Mouse (Mus musculus) forebrain, embryonic 12.5 days (tissue): ENCODE data around the gene Atrnl1. TPM values are rescaled to one million over a fixed set of nuclear protein-coding genes. Genes with fewer than 3 reads are reported as not detected.

ENCODE experiments used
- ATAC-seq: fragments of 200-750 bp; cut with Nextera tagmentation; 2 replicates; pipeline ENCODE4 v1.8.0; 2017; ENCODE audit warnings: moderate TSS enrichment; ENCODE audit not compliant: low FRiP score
- H3K27ac ChIP-seq: fragments of 300-500 bp; sonication (generic); 2 replicates; pipeline ENCODE4 v1.5.1; 2016; ENCODE audit warnings: mild to moderate bottlenecking
- H3K27me3 ChIP-seq: fragments of 300-500 bp; sonication (generic); 2 replicates; pipeline ENCODE4 v1.6.1; 2016; ENCODE audit warnings: mild to moderate bottlenecking
- H3K36me3 ChIP-seq: fragments of 300-500 bp; sonication (generic); replicated peaks from 2 replicates; pipeline ENCODE4 v1.6.1; 2016; ENCODE audit warnings: mild to moderate bottlenecking
- H3K4me1 ChIP-seq: fragments of 300-500 bp; sonication (generic); 2 replicates; pipeline ENCODE4 v1.6.1; 2016
- H3K4me2 ChIP-seq: fragments of 300-500 bp; sonication (generic); 2 replicates; pipeline ENCODE4 v1.6.1; 2016; ENCODE audit warnings: mild to moderate bottlenecking, moderate library complexity
- H3K4me3 ChIP-seq: fragments of 300-500 bp; sonication (generic); replicated peaks from 2 replicates; pipeline ENCODE4 v1.5.1; 2016; ENCODE audit warnings: mild to moderate bottlenecking
- H3K9ac ChIP-seq: fragments of 300-500 bp; sonication (generic); 2 replicates; pipeline ENCODE4 v1.6.1; 2016; ENCODE audit warnings: mild to moderate bottlenecking
- H3K9me3 ChIP-seq: fragments of 300-500 bp; sonication (generic); 2 replicates; pipeline ENCODE4 v1.6.1; 2016
- WGBS: fragments of 180-500 bp; shearing (Covaris S2); methylation state at CpG from one replicate; pipeline ENCODE4 v1.1.7; 2016; 5-methylcytosine and 5-hydroxymethylcytosine counted together
- polyA plus RNA-seq: library from polyadenylated mRNA; unstranded; fragments of >200 nt; fragmentation: Nextera tagmentation; extraction: Ambion mirVana; gene quantifications from 2 replicates; pipeline ENCODE4 v1.2.1, GENCODE M21; 2016

The Atrnl1 gene
- polyA plus RNA-seq, 1 experiment from 2014 or later: 7.8 TPM

DNA sequence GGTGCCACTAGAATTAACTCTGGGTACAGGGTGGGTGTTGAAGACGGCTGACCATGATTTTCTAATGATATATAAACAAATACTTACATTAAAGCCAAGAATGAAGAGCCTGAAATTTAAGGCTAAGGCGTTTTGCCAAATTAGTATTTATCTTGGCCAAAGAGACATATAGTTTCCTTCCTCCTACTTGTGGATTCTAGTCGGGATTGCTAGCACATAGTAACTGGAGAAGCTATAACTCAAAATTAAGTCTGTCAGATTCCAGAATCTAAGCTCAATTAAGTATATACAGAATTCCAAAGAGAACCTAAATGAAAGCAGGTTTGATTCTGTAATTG lies 192.6 kb downstream of the Atrnl1 start:
- no peak overlapping the region for H3K27ac ChIP-seq

DNA sequence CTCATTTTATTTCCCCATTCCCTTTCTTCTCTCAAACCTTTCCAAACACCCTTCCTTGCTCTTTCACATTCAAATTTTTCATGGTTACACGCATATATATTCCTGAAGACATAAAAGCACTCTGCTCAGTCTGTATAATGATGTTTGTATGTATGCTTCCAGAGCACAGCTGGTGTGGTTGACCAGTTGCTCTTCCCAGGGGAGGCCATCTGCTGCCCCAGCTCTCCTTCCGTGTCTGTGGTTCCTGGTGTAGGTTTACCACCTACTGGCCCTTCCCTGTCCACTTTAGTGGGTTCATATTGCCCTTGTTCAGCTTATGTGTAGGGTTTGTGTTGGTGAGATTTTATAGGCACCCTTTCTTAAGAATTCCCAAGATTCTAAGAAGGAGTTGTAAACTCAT lies 197.5 kb downstream of the Atrnl1 start:
- Histone ChIP-seq H3K27me3 (no peaks in the 10 kb centered on the region), H3K4me1 (no peaks in the 10 kb centered on the region), H3K9me3 (no peaks in the 10 kb centered on the region), H3K9ac (no peak overlapping the region), H3K4me2 (no peak overlapping the region), H3K27ac (no peak overlapping the region), H3K4me3 (no peak overlapping the region), H3K36me3 (no peaks in the 10 kb centered on the region)
- no peak for ATAC-seq
- 75% methylated on average over 2 of the region's 2 CpGs for WGBS

More for the DNA sequence above, 192.6 kb downstream of the Atrnl1 start:
- H3K9ac ChIP-seq: no peak overlapping the region
- WGBS: 90% methylated on average over 3 of the region's 3 CpGs
- H3K27me3 ChIP-seq: no peaks in the 10 kb centered on the region
- H3K36me3 ChIP-seq: no peaks in the 10 kb centered on the region
- no peak overlapping the region for H3K4me2 ChIP-seq
- no peaks in the 10 kb centered on the region for H3K9me3 ChIP-seq
- H3K4me1 ChIP-seq: no peaks in the 10 kb centered on the region
- no peak overlapping the region for H3K4me3 ChIP-seq
- ATAC-seq: no peak

DNA sequence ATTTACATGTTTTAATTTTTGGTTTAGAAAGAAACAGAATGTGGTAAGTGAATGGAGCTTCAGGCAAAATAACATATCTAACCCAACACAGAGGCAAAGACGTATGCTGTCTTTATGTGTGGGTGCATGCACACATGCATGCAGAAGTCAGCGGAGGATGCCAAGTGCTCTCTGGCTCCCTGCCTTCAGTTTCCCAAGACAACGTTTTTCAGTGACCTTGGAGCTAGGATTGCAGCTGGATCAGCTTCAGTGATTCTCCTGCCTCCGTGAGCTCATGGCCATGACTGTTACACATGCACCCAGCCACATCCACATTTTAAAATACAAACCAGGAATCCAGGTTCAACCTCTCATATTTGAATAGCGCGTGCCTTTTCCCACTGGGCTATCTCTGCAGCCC lies 203.5 kb downstream of the Atrnl1 start:
- no peak overlapping the region for H3K27ac ChIP-seq
- 92% methylated on average over 6 of the region's 6 CpGs for WGBS

DNA sequence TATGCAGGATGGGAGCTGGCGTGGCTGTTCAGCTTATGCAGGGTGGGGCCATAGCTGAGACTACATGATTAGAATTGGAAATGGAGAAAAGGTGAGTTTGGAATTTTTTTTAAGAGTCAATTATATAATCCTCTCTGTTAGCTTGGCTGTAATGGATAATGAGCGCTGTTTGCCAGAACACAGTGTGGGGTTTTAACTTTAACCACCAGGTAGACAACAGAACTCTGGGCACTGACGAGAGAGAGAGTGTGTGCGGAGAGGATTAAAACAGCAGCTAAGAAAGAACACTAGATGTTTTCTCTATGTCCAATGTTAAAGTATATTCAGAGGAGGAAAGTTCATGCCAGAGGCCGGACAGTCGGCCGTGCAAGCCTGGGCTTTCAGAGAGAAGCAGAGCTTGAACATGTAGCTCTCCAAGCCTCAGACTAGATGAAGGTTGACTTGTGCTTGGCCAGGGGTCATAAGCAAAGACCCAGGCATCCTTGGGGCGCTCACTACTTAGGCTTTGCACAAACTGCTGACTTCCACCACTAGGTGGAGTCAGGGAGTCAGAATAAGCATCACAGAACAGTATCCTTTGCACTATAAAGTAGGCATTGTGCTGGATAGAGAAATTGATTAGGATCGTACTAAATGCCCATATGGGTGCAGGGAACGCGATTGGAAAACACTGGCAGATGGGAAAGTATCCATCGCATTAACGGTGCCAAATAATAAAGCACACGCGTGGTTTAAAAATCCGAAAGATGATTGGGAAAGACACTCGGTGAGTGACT lies 205.6 kb downstream of the Atrnl1 start:
- H3K9ac ChIP-seq: no peak overlapping the region
- no peaks in the 10 kb centered on the region for H3K9me3 ChIP-seq
- H3K27ac ChIP-seq: no peak overlapping the region
- WGBS: 82% methylated on average over 17 of the region's 17 CpGs
- H3K27me3 ChIP-seq: no peaks in the 10 kb centered on the region
- H3K36me3 ChIP-seq: peaks cover 3% of the 10 kb centered on the region; the same call in 1 of the 2 replicates
- H3K4me1 ChIP-seq: no peaks in the 10 kb centered on the region
- no peak overlapping the region for H3K4me3 ChIP-seq
- no peak overlapping the region for H3K4me2 ChIP-seq
- ATAC-seq: 0 out of 2 replicates have a peak, but pooled peaks have one; percentile 51

More for the DNA sequence above, 203.5 kb downstream of the Atrnl1 start:
- Histone ChIP-seq H3K9me3 (no peaks in the 10 kb centered on the region), H3K9ac (no peak overlapping the region), H3K4me1 (no peaks in the 10 kb centered on the region), H3K27me3 (no peaks in the 10 kb centered on the region), H3K4me3 (no peak overlapping the region), H3K36me3 (no peaks in the 10 kb centered on the region; the same call in 1 of the 2 replicates), H3K4me2 (no peak overlapping the region)
- no peak for ATAC-seq

DNA sequence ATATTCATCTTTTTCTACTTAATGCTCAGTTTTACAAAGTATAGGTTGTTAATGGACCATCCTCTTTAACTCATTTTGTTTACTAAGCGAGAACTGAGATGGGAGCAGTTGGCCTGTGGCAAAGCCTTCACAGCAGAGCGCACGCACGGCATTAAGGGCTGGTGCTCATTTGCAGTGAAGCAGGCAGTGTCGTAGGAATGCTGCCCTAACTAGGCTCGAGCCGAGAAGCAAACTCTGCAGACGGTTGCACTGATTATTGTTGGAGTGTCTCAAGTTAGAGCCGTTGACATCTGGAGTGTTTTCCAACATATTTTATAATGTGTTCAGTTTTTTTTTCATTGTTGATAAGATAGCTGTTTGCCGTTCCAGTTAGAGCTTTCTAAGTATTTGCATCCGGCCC lies 206.9 kb downstream of the Atrnl1 start:
- Histone ChIP-seq H3K36me3 (peaks cover 3% of the 10 kb centered on the region; the same call in 1 of the 2 replicates), H3K4me3 (no peak overlapping the region), H3K4me1 (no peaks in the 10 kb centered on the region), H3K9me3 (no peaks in the 10 kb centered on the region), H3K9ac (no peak overlapping the region), H3K27ac (no peak overlapping the region), H3K4me2 (no peak overlapping the region), H3K27me3 (no peaks in the 10 kb centered on the region)
- no peak for ATAC-seq
- 59% methylated on average over 11 of the region's 11 CpGs for WGBS

DNA sequence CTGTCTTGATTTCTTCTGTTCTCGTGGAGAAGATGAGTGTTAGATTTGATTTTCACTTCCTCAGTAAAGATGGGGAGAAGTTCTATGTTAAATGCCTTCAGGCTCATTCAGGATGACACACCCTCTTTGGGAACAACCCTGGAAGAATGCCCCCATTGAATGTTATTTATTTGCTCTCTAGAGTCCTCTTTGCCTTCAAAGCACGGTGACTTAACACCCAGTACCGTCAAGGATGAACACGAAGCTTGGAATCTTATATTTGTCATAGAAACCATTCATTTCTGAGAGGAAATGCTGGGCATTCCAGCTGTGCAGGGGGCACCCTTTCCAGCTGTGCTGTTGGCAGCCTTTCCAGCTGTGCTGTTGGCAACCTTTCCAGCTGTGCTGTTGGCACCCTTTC lies 212.6 kb downstream of the Atrnl1 start:
- no peaks in the 10 kb centered on the region for H3K9me3 ChIP-seq
- no peak overlapping the region for H3K4me2 ChIP-seq
- no peak overlapping the region for H3K27ac ChIP-seq
- WGBS: 92% methylated on average over 4 of the region's 4 CpGs
- H3K36me3 ChIP-seq: peaks cover 3% of the 10 kb centered on the region; the same call in 1 of the 2 replicates
- H3K27me3 ChIP-seq: no peaks in the 10 kb centered on the region
- H3K9ac ChIP-seq: no peak overlapping the region
- H3K4me1 ChIP-seq: no peaks in the 10 kb centered on the region
- ATAC-seq: no peak
- no peak overlapping the region for H3K4me3 ChIP-seq

- Histone ChIP-seq H3K9me3 (no peaks in the 10 kb centered on the region), H3K9ac (no peak overlapping the region), H3K27me3 (no peaks in the 10 kb centered on the region), H3K4me3 (no peak overlapping the region), H3K27ac (no peak overlapping the region), H3K4me2 (no peak overlapping the region), H3K4me1 (no peaks in the 10 kb centered on the region), H3K36me3 (peaks cover 3% of the 10 kb centered on the region; the same call in 1 of the 2 replicates)
- WGBS: 92% methylated on average over 13 of the region's 13 CpGs
- ATAC-seq: no peak
Observed at GRCm38 (mm10) chr19:57825271-57826207, 214.7 kb downstream of the Atrnl1 start.

DNA sequence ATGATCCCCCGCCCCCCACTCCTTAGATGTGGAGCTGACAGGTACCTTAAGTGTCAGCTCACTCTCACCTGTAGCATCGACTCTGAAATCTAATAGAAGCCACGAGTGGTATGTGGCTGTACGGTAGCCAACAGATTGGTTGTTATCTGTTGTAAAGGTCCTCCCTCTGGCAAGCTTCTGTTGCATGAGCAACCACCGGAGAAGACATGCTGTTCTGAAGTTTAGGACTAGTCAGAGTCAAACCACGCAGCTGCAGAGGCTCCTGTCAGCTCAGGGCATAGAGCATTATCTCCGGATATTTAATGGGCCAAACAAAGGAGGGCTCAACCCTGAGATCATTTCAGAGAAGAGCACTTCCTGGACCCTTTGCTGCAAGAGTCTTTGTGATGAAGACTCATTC lies 222.2 kb downstream of the Atrnl1 start:
- Histone ChIP-seq H3K36me3 (no peaks in the 10 kb centered on the region), H3K4me2 (no peak overlapping the region), H3K27me3 (no peaks in the 10 kb centered on the region), H3K9ac (no peak overlapping the region), H3K27ac (no peak overlapping the region), H3K4me3 (no peak overlapping the region), H3K9me3 (no peaks in the 10 kb centered on the region), H3K4me1 (no peaks in the 10 kb centered on the region)
- no peak for ATAC-seq
- WGBS: 96% methylated on average over 7 of the region's 7 CpGs

GRCm38 (mm10) chr19:57837882-57838281 lies 227.0 kb downstream of the Atrnl1 start:
- WGBS: 84% methylated on average over 6 of the region's 6 CpGs
- peaks cover 2% of the 10 kb centered on the region; the same call in 1 of the 2 replicates for H3K36me3 ChIP-seq

GRCm38 (mm10) chr19:57838546-57838945 lies 227.7 kb downstream of the Atrnl1 start:
- no peaks in the 10 kb centered on the region for H3K9me3 ChIP-seq
- H3K4me1 ChIP-seq: no peaks in the 10 kb centered on the region
- no peaks in the 10 kb centered on the region for H3K27me3 ChIP-seq
- no peak overlapping the region for H3K4me2 ChIP-seq
- H3K9ac ChIP-seq: no peak overlapping the region
- 76% methylated on average over 9 of the region's 9 CpGs for WGBS
- H3K4me3 ChIP-seq: no peak overlapping the region
- H3K36me3 ChIP-seq: peaks cover 5% of the 10 kb centered on the region; the same call in 1 of the 2 replicates
- no peak overlapping the region for H3K27ac ChIP-seq
- no peak for ATAC-seq

More at GRCm38 (mm10) chr19:57837882-57838281, 227.0 kb downstream of the Atrnl1 start:
- Histone ChIP-seq H3K4me3 (no peak overlapping the region), H3K9ac (no peak overlapping the region), H3K27ac (no peak overlapping the region), H3K9me3 (no peaks in the 10 kb centered on the region), H3K27me3 (no peaks in the 10 kb centered on the region), H3K4me1 (no peaks in the 10 kb centered on the region), H3K4me2 (no peak overlapping the region)
- no peak for ATAC-seq

GRCm38 (mm10) chr19:57849915-57850314 lies 239.1 kb downstream of the Atrnl1 start:
- 81% methylated on average over 6 of the region's 7 CpGs for WGBS

DNA sequence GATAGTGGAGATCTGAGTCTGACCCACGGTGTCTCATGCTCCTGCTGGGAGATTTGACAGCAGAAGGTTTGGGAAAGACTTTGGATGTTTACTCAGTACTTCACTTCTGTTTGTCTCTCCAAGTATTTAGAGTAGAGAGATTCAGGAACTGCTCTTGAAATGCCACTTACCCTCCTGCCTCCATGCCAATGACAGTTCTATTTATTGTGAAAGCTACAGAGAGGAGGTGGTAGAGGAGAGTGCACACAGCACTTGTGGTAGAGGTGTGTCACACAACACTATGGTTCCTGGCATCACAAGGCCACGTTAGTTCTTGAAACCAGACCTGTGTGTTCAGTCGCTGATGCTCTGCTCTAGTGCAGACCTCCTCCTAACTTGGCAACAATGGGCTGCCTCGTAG lies 257.5 kb downstream of the Atrnl1 start:
- no peak overlapping the region for H3K4me3 ChIP-seq
- peaks cover 18% of the 10 kb centered on the region for H3K4me1 ChIP-seq
- no peak overlapping the region for H3K27ac ChIP-seq
- H3K4me2 ChIP-seq: no peak overlapping the region
- no peak overlapping the region for H3K9ac ChIP-seq
- H3K9me3 ChIP-seq: 0 out of 2 replicates have a peak, but pooled peaks cover 3% of the 10 kb centered on the region
- 90% methylated on average over 4 of the region's 4 CpGs for WGBS
- H3K27me3 ChIP-seq: no peaks in the 10 kb centered on the region
- no peak for ATAC-seq
- no peaks in the 10 kb centered on the region for H3K36me3 ChIP-seq

More at GRCm38 (mm10) chr19:57849915-57850314, 239.1 kb downstream of the Atrnl1 start:
- Histone ChIP-seq H3K9ac (no peak overlapping the region), H3K36me3 (no peaks in the 10 kb centered on the region; the same call in 1 of the 2 replicates), H3K4me3 (no peak overlapping the region), H3K4me2 (no peak overlapping the region), H3K27ac (no peak overlapping the region), H3K9me3 (no peaks in the 10 kb centered on the region), H3K27me3 (no peaks in the 10 kb centered on the region), H3K4me1 (no peaks in the 10 kb centered on the region)
- no peak for ATAC-seq
